Mouse (Mus musculus) midbrain, embryonic 16.5 days (tissue): ENCODE data around the gene Fry. TPM values are rescaled to one million over a fixed set of nuclear protein-coding genes. Genes with fewer than 3 reads are reported as not detected.

Experiments
- ATAC-seq: fragments of 200-750 bp; cut with Nextera tagmentation; 2 replicates; pipeline ENCODE4 v1.8.0; 2017; ENCODE audit warnings: moderate TSS enrichment
- H3K27ac ChIP-seq: fragments of 300-500 bp; sonication (generic); 2 replicates; pipeline ENCODE4 v1.5.1; 2014; ENCODE audit warnings: mild to moderate bottlenecking, low read length, mixed read lengths
- H3K27me3 ChIP-seq: fragments of 300-500 bp; sonication (generic); 2 replicates; pipeline ENCODE4 v1.6.1; 2014; ENCODE audit warnings: low read depth, low read length, mixed read lengths; ENCODE audit not compliant: control insufficient read depth, insufficient read depth
- H3K36me3 ChIP-seq: fragments of 300-500 bp; sonication (generic); 2 replicates; pipeline ENCODE4 v1.6.1; 2014; ENCODE audit warnings: mild to moderate bottlenecking, low read length, moderate library complexity, mixed read lengths; ENCODE audit not compliant: control insufficient read depth, insufficient read depth
- H3K4me1 ChIP-seq: fragments of 300-500 bp; sonication (generic); 2 replicates; pipeline ENCODE4 v1.6.1; 2014; ENCODE audit warnings: mild to moderate bottlenecking, low read length, mixed read lengths; ENCODE audit not compliant: control insufficient read depth, insufficient read depth
- H3K4me2 ChIP-seq: fragments of 300-500 bp; sonication (generic); 2 replicates; pipeline ENCODE4 v1.6.1; 2014; ENCODE audit warnings: mild to moderate bottlenecking, low read length, mixed read lengths
- H3K4me3 ChIP-seq: fragments of 300-500 bp; sonication (generic); 2 replicates; pipeline ENCODE4 v1.5.1; 2014; ENCODE audit warnings: low read depth, mild to moderate bottlenecking, low read length, moderate library complexity, mixed read lengths
- H3K9ac ChIP-seq: fragments of 300-500 bp; sonication (generic); 2 replicates; pipeline ENCODE4 v1.6.1; 2014; ENCODE audit warnings: low read depth, low read length, mixed read lengths
- H3K9me3 ChIP-seq: fragments of 300-500 bp; sonication (generic); replicated peaks from 2 replicates; pipeline ENCODE4 v1.6.1; 2014; ENCODE audit warnings: mild to moderate bottlenecking, low read length, mixed read lengths; ENCODE audit not compliant: control insufficient read depth, poor library complexity, severe bottlenecking
- WGBS: fragments of 180-500 bp; shearing (Covaris S2); extraction: QIAGEN DNeasy Blood & Tissue Kit; methylation state at CpG from one replicate; pipeline ENCODE4 v1.1.7; 2014; 5-methylcytosine and 5-hydroxymethylcytosine counted together
- polyA plus RNA-seq: library from polyadenylated mRNA; unstranded; fragments of >200 nt; fragmentation: Nextera tagmentation; extraction: Ambion mirVana; gene quantifications from 2 replicates; pipeline ENCODE4 v1.2.1, GENCODE M21; 2015

The Fry gene
- polyA plus RNA-seq, 1 experiment from 2014 or later = 64.1 TPM

DNA sequence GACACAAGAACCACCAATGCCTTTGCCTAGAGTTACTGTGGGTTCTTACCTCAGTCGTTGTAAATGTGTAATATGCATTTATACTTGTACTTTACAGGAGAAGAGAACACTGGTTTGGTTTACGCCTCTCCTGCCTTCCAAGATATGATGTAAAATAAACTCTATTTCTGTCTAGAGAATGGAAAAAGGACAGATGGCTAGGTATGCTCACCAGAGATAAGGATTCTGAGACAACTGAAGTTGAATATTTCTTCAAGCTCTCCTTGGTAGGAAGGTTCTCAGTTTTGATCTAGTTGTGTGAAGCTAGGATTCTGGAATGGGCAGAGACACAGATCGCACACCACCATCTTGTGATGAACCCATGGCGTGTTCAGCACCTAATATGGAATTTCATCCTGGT is 68.2 kb downstream of the Fry start:
- H3K4me1 ChIP-seq = no peaks in the 10 kb centered on the region

DNA sequence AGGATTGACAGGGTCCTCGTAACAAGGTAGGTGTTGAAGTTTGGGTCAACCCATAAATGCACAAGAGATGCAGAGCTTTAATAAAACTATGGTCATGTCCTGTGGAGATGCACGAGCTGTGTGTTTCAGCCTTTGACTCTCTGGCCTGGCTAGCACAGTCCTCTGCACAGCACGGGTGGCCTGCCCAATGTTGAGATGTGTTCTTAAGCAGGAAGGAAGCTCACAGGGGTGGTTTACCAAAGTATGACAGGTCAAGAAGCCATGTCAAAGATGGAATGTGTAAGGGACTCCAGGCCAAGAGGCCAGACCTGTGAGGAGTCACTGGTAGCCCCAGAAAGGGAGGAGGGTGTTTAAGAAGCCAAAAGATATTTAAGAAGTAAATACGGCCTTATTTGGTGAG is 69.6 kb downstream of the Fry start:
- H3K27me3 ChIP-seq = no peaks in the 10 kb centered on the region
- H3K9me3 ChIP-seq = peaks cover 3% of the 10 kb centered on the region; the same call in 1 of the 2 replicates
- no peaks in the 10 kb centered on the region for H3K36me3 ChIP-seq
- no peak for ATAC-seq
- H3K27ac ChIP-seq = no peak overlapping the region
- no peaks in the 10 kb centered on the region for H3K4me1 ChIP-seq
- H3K4me3 ChIP-seq = no peak overlapping the region
- WGBS = 91% methylated on average over 4 of the region's 4 CpGs
- no peak overlapping the region for H3K4me2 ChIP-seq
- H3K9ac ChIP-seq = no peak overlapping the region

More for the DNA sequence above, 68.2 kb downstream of the Fry start:
- no peak for ATAC-seq
- no peak overlapping the region for H3K27ac ChIP-seq
- H3K36me3 ChIP-seq = no peaks in the 10 kb centered on the region
- no peak overlapping the region for H3K4me2 ChIP-seq
- H3K9ac ChIP-seq = no peak overlapping the region
- no peaks in the 10 kb centered on the region for H3K27me3 ChIP-seq
- H3K4me3 ChIP-seq = no peak overlapping the region
- 96% methylated on average over 4 of the region's 4 CpGs for WGBS
- H3K9me3 ChIP-seq = peaks cover 3% of the 10 kb centered on the region; the same call in 1 of the 2 replicates

DNA sequence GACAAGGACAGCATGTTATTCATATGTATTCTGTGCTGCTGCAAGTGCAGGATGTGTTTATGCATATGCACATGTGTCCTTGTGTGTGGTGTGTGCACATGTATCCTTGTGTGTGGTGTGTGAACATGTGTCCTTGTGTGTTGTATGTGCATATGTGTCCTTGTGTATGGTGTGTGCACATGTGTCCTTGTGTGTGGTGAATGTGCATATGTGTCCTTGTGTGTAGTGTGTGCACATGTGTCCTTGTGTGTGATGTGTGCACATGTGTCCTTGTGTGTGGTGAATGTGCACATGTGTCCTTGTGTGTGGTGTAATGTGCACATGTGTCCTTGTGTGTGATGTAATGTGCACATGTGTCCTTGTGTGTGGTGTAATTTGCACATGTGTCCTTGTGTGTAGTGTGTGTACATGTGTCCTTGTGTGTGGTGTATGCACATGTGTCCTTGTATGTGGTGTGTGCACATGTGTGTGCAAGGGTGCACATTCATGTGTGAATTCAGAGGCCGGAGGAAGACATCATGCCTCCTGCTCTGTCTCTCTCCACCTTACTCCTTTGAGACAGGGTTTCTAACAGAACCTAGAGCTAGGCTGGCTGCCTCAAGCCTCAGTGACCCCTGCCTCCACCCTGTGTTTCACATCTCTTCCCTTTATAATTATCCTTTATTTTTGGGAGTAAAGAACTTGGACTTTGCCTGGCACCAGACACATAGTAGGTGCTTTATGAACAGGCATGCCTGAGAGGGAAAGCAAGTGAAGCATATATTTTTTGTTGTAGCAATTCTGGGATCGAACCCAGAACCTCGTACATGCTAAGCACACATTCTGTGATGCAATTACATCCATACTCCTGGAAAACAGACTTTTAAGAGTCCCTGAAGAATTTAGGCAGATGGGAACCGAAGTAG is 72.3 kb downstream of the Fry start:
- no peaks in the 10 kb centered on the region for H3K27me3 ChIP-seq
- no peak overlapping the region for H3K27ac ChIP-seq
- ATAC-seq = no peak
- H3K4me1 ChIP-seq = no peaks in the 10 kb centered on the region
- H3K9ac ChIP-seq = no peak overlapping the region
- no peak overlapping the region for H3K4me2 ChIP-seq
- no peak overlapping the region for H3K4me3 ChIP-seq
- no peaks in the 10 kb centered on the region for H3K36me3 ChIP-seq
- WGBS = 96% methylated on average over 4 of the region's 4 CpGs
- 0 out of 2 replicates have a peak, but pooled peaks cover 3% of the 10 kb centered on the region for H3K9me3 ChIP-seq

DNA sequence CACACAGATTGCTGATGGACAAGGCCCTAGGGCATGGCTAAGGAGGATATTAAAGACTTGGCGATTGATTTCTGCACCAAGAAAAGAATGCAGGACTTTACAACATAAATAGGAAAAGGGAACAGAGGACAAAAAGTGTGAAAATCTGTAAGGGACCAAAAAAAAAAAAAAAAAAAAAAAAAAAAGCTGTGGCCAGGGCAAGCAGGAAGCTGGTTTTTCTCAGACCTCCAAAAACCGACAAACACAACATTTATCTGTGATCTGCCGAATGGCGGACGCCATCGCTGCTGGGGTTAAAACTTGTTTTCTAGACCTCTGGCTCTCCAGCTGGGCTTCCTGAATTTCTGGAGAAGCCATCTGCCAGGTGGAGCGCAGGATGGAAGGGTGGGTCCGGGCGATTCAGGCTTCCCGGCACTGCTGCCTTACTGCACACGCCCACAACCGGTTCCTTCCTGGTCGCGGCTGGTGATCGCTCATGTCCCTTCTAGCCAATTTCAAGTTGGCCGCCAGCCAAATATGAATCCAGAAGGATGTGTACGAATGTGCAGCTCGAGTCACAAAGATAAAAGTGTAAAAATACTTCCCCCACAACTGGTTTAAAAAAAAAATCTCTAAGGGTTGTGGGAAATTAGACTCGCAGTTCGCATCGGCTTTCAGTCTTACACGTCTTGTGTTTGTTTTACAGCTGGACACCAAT is 77.2 kb downstream of the Fry start:
- 0 out of 2 replicates have a peak, but pooled peaks have one; percentile 56 for ATAC-seq
- WGBS = 4% methylated on average over 22 of the region's 22 CpGs
- H3K4me3 ChIP-seq = peak overlapping the region; percentile 38
- no peaks in the 10 kb centered on the region for H3K27me3 ChIP-seq
- H3K9me3 ChIP-seq = 0 out of 2 replicates have a peak, but pooled peaks cover under 1% of the 10 kb centered on the region
- H3K27ac ChIP-seq = no peak overlapping the region; the same call in 1 of the 2 replicates
- no peaks in the 10 kb centered on the region for H3K36me3 ChIP-seq
- H3K4me2 ChIP-seq = peak overlapping the region; percentile 77
- peak overlapping the region; percentile 60 for H3K9ac ChIP-seq
- H3K4me1 ChIP-seq = peaks cover 3% of the 10 kb centered on the region

DNA sequence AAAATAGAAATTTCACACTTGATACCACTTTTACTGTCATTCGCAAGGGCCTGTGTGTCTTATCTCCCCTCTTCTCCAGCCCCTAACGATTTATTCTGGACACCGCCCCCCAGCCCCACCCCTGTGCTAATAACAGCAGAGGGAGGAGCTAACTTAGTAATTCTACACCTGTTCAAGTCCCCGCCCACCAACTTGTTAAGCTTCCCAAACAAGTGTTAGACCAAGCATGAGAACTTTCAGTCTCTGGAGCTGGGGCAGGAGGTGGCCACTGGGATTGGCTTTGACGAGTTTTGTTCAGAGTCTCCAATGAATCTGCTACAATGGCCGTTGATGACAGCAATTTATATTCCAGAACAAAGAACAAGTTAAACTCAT is 77.8 kb downstream of the Fry start:
- H3K4me1 ChIP-seq = peaks cover 3% of the 10 kb centered on the region
- H3K4me3 ChIP-seq = peak overlapping the region; percentile 38
- no peaks in the 10 kb centered on the region for H3K36me3 ChIP-seq
- no peak for ATAC-seq
- H3K4me2 ChIP-seq = peak overlapping the region; percentile 77
- 4% methylated on average over 6 of the region's 6 CpGs for WGBS
- no peak overlapping the region; the same call in 1 of the 2 replicates for H3K27ac ChIP-seq
- H3K9me3 ChIP-seq = no peaks in the 10 kb centered on the region
- 0 out of 2 replicates have a peak overlapping the region, but pooled peaks have one; percentile 24 for H3K9ac ChIP-seq
- H3K27me3 ChIP-seq = no peaks in the 10 kb centered on the region

DNA sequence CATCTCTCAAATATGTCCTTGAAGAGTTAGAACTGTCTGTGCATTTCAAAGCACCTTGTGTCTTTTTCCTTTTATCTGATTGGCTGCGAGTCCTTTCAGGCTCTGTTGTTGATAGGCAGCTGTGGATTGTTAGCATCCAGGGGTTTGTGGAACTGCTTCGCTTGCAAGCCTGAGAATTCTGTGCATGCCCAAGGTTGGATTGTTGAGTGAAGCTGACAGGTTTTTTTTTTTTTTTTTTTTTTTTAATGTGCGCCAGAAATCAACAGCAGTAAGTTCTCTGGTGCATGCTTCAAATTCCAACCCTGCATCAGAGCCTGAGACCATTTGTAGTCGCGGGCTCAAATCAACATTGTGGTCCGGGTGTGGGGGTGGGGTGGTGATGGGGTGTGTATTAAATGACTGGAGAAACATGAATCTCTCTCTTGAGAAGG is 78.5 kb downstream of the Fry start:
- Histone ChIP-seq H3K4me1 (peaks cover 3% of the 10 kb centered on the region), H3K27ac (no peak overlapping the region), H3K4me2 (peak overlapping the region; percentile 77), H3K9me3 (no peaks in the 10 kb centered on the region), H3K36me3 (no peaks in the 10 kb centered on the region), H3K4me3 (peak overlapping the region; percentile 38; the same call in 1 of the 2 replicates), H3K9ac (no peak overlapping the region), H3K27me3 (no peaks in the 10 kb centered on the region)
- ATAC-seq = 0 out of 2 replicates have a peak, but pooled peaks have one; percentile 43
- WGBS = 38% methylated on average over 6 of the region's 6 CpGs

DNA sequence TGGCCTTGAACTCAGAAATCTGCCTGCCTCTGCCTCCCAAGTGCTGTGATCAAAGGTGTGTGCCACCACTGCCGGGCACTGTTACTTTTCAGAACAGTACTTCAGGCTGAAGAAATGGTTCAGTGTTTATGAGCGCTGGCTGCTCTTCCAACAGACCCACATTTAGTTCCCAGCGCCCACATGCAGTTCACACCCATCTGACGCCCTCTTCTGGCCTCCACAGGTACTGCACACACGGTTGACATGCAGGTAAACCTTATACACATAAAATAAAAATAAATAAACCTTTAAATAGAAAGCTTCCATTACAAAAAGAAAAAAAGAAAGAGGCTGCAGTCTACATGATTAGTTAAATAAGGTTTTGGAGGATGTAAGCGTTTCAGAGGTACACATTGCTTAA is 88.3 kb downstream of the Fry start:
- Histone ChIP-seq H3K4me2 (no peak overlapping the region), H3K9ac (no peak overlapping the region), H3K27me3 (no peaks in the 10 kb centered on the region), H3K27ac (no peak overlapping the region), H3K4me3 (no peak overlapping the region), H3K36me3 (no peaks in the 10 kb centered on the region), H3K9me3 (no peaks in the 10 kb centered on the region), H3K4me1 (peaks cover 9% of the 10 kb centered on the region)
- 90% methylated on average over 6 of the region's 6 CpGs for WGBS
- no peak for ATAC-seq

DNA sequence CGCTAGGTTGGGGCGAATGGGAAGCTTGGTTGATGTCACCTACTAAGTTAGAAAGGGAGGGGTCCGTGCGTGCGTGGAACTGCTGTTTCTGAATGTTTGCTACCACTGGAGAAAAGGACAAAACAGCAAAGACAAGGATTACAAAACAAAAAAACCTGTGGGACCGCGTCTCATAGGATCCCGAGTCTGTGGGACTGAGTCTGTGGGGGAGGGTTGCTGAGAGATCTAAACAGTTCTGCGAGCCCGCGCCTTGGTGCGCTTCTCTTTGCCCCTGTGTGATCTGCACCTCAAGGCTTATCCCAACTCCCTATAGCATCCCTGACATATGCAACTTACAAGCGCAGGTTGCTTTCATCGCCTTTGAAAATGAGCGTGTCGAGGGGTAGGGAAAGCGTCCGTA is 89.2 kb downstream of the Fry start:
- no peak overlapping the region for H3K4me3 ChIP-seq

DNA sequence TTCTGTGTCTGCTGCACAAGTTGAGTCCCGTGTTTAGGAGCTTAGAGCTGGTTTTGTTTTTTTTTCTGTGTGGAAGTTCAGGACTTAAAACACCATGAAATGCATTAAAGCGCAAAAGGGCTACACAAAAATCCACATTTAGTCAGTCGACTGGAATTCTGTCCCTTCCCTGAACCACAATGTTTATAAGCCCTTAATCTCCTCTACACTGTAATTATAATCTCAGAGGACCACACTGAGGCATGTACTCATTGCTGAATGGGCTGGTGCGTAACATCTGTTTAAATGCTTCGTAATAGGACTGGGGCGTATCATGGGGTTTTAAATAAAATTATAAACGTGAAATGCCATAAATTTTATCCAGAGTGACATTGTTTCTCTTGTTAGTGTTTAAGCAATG is 89.6 kb downstream of the Fry start:
- H3K4me2 ChIP-seq = peak overlapping the region; percentile 34
- H3K4me3 ChIP-seq = no peak overlapping the region
- H3K4me1 ChIP-seq = peaks cover 9% of the 10 kb centered on the region
- no peak for ATAC-seq
- no peak overlapping the region for H3K9ac ChIP-seq
- H3K36me3 ChIP-seq = no peaks in the 10 kb centered on the region
- H3K27me3 ChIP-seq = no peaks in the 10 kb centered on the region
- WGBS = 34% methylated on average over 7 of the region's 7 CpGs
- no peak overlapping the region for H3K27ac ChIP-seq
- H3K9me3 ChIP-seq = no peaks in the 10 kb centered on the region

More for the DNA sequence above, 89.2 kb downstream of the Fry start:
- Histone ChIP-seq H3K36me3 (no peaks in the 10 kb centered on the region), H3K27ac (no peak overlapping the region), H3K27me3 (no peaks in the 10 kb centered on the region), H3K9ac (no peak overlapping the region), H3K4me2 (peak overlapping the region; percentile 34), H3K9me3 (no peaks in the 10 kb centered on the region), H3K4me1 (peaks cover 9% of the 10 kb centered on the region)
- WGBS = 40% methylated on average over 18 of the region's 18 CpGs
- no peak for ATAC-seq
